Mouse (Mus musculus): ENCODE results near the gene Ints1. TPM values are rescaled to one million over a fixed set of nuclear protein-coding genes. Genes with fewer than 3 reads are reported as not detected.
"Not testable (repeated sequence)": the region's sequence is repeated elsewhere in the genome, so short reads cannot be mapped to it uniquely, and the experiment has no call there.

The Ints1 gene
- polyA plus RNA-seq, 1 experiment from 2014 or later = 31.8 TPM

- Histone ChIP-seq H3K9me3 (replicated peaks; ENCODE audit: control insufficient read depth, low read length) (no peaks in the 10 kb centered on the region), H3K4me1 (ENCODE audit: control insufficient read depth, insufficient read depth, low read length) (no peaks in the 10 kb centered on the region), H3K27ac (ENCODE audit: low read depth, low read length) (no peak overlapping the region), H3K36me3 (ENCODE audit: control insufficient read depth, insufficient read depth, low read length) (peaks cover 46% of the 10 kb centered on the region), H3K4me2 (ENCODE audit: low read length) (no peak overlapping the region), H3K27me3 (replicated peaks; ENCODE audit: control insufficient read depth, insufficient read depth, low read length) (no peaks in the 10 kb centered on the region), H3K4me3 (ENCODE audit: low read depth, low read length) (no peak overlapping the region), H3K9ac (ENCODE audit: low read length) (no peak overlapping the region)
- ATAC-seq = peak; percentile 30
- peak; percentile 73 for DNase-seq (ENCODE audit: low spot score)
Measured at GRCm38 (mm10) chr5:139750535-139750934, 24.9 kb downstream of the Ints1 start.

- Histone ChIP-seq H3K9me3 (replicated peaks; ENCODE audit: control insufficient read depth, low read length) (no peaks in the 10 kb centered on the region), H3K4me3 (ENCODE audit: low read depth, low read length) (no peak overlapping the region), H3K4me2 (ENCODE audit: low read length) (no peak overlapping the region), H3K27ac (ENCODE audit: low read depth, low read length) (no peak overlapping the region), H3K36me3 (ENCODE audit: control insufficient read depth, insufficient read depth, low read length) (peaks cover 36% of the 10 kb centered on the region), H3K27me3 (replicated peaks; ENCODE audit: control insufficient read depth, insufficient read depth, low read length) (no peaks in the 10 kb centered on the region), H3K4me1 (ENCODE audit: control insufficient read depth, insufficient read depth, low read length) (no peaks in the 10 kb centered on the region), H3K9ac (ENCODE audit: low read length) (no peak overlapping the region)
- no peak for DNase-seq (ENCODE audit: low spot score)
- WGBS = 81% methylated on average over 16 of the region's 16 CpGs
- ATAC-seq = no peak
Measured at GRCm38 (mm10) chr5:139749413-139750125, 25.9 kb downstream of the Ints1 start.

DNA sequence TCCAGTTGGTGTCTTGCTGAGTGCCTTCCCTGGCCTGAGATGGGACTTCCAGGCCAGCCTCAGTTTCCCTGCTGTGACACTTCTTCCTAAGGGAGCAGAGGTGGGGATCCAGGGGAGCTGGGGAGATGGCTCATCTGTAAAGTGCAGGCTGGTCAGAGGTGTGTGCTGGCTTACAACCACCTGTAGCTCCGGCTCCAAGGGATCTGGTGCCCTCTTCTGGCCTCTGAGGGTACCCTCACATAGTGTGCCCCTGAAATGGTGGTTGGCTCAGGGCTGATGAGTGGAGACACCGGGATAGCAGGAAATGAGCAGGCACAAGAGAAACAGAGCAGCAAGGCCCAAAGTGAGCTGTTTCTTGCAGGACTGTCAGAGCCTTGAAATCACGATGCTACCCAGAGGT is 29.7 kb downstream of the Ints1 start:
- Histone ChIP-seq H3K27ac (ENCODE audit: low read depth, low read length) (no peak overlapping the region), H3K9ac (ENCODE audit: low read length) (no peak overlapping the region), H3K4me2 (ENCODE audit: low read length) (no peak overlapping the region), H3K27me3 (replicated peaks; ENCODE audit: control insufficient read depth, insufficient read depth, low read length) (no peaks in the 10 kb centered on the region), H3K4me1 (ENCODE audit: control insufficient read depth, insufficient read depth, low read length) (no peaks in the 10 kb centered on the region), H3K4me3 (ENCODE audit: low read depth, low read length) (no peak overlapping the region), H3K36me3 (ENCODE audit: control insufficient read depth, insufficient read depth, low read length) (peaks cover 4% of the 10 kb centered on the region; the same call in 1 of the 2 replicates), H3K9me3 (replicated peaks; ENCODE audit: control insufficient read depth, low read length) (no peaks in the 10 kb centered on the region)
- WGBS = 8% methylated on average over 3 of the region's 3 CpGs
- DNase-seq (ENCODE audit: low spot score) (peak; percentile 61), ATAC-seq (no peak)

- WGBS = 66% methylated on average over 3 of the region's 3 CpGs
- ATAC-seq = not testable (repeated sequence)
Measured at GRCm38 (mm10) chr5:139742640-139743039, 32.8 kb downstream of the Ints1 start.

GRCm38 (mm10) chr5:139738592-139739315 is 36.7 kb downstream of the Ints1 start:
- no peak overlapping the region for H3K4me2 ChIP-seq (ENCODE audit: low read length)
- no peaks in the 10 kb centered on the region for H3K9me3 ChIP-seq (replicated peaks; ENCODE audit: control insufficient read depth, low read length)
- H3K4me3 ChIP-seq (ENCODE audit: low read depth, low read length) = no peak overlapping the region
- no peaks in the 10 kb centered on the region for H3K36me3 ChIP-seq (ENCODE audit: control insufficient read depth, insufficient read depth, low read length)
- WGBS = 70% methylated on average over 7 of the region's 7 CpGs
- DNase-seq (ENCODE audit: low spot score) = no peak
- peaks cover 7% of the 10 kb centered on the region for H3K4me1 ChIP-seq (ENCODE audit: control insufficient read depth, insufficient read depth, low read length)
- H3K9ac ChIP-seq (ENCODE audit: low read length) = no peak overlapping the region
- no peak for ATAC-seq
- 0 out of 2 replicates have a peak, but pooled peaks cover 3% of the 10 kb centered on the region for H3K27me3 ChIP-seq (replicated peaks; ENCODE audit: control insufficient read depth, insufficient read depth, low read length)
- no peak overlapping the region for H3K27ac ChIP-seq (ENCODE audit: low read depth, low read length)

More at GRCm38 (mm10) chr5:139742640-139743039, 32.8 kb downstream of the Ints1 start:
- not testable (repeated sequence) for H3K4me2 ChIP-seq (ENCODE audit: low read length); H3K4me1 ChIP-seq (ENCODE audit: control insufficient read depth, insufficient read depth, low read length); H3K9ac ChIP-seq (ENCODE audit: low read length); H3K27ac ChIP-seq (ENCODE audit: low read depth, low read length); H3K27me3 ChIP-seq (replicated peaks; ENCODE audit: control insufficient read depth, insufficient read depth, low read length); H3K36me3 ChIP-seq (ENCODE audit: control insufficient read depth, insufficient read depth, low read length); H3K4me3 ChIP-seq (ENCODE audit: low read depth, low read length); H3K9me3 ChIP-seq (replicated peaks; ENCODE audit: control insufficient read depth, low read length); DNase-seq (ENCODE audit: low spot score)

GRCm38 (mm10) chr5:139737841-139738591 is 37.5 kb downstream of the Ints1 start:
- no peak overlapping the region for H3K9ac ChIP-seq (ENCODE audit: low read length)
- ATAC-seq (no peak), DNase-seq (ENCODE audit: low spot score) (no peak)
- H3K36me3 ChIP-seq (ENCODE audit: control insufficient read depth, insufficient read depth, low read length) = no peaks in the 10 kb centered on the region
- 0 out of 2 replicates have a peak, but pooled peaks cover 3% of the 10 kb centered on the region for H3K27me3 ChIP-seq (replicated peaks; ENCODE audit: control insufficient read depth, insufficient read depth, low read length)
- no peaks in the 10 kb centered on the region for H3K9me3 ChIP-seq (replicated peaks; ENCODE audit: control insufficient read depth, low read length)
- H3K4me3 ChIP-seq (ENCODE audit: low read depth, low read length) = no peak overlapping the region
- 84% methylated on average over 14 of the region's 14 CpGs for WGBS
- H3K4me2 ChIP-seq (ENCODE audit: low read length) = no peak overlapping the region
- no peak overlapping the region for H3K27ac ChIP-seq (ENCODE audit: low read depth, low read length)
- peaks cover 7% of the 10 kb centered on the region for H3K4me1 ChIP-seq (ENCODE audit: control insufficient read depth, insufficient read depth, low read length)

GRCm38 (mm10) chr5:139736504-139736940 is 39.0 kb downstream of the Ints1 start:
- Histone ChIP-seq H3K4me1 (ENCODE audit: control insufficient read depth, insufficient read depth, low read length) (peaks cover 7% of the 10 kb centered on the region), H3K4me2 (ENCODE audit: low read length) (peak overlapping the region; percentile 70), H3K27me3 (replicated peaks; ENCODE audit: control insufficient read depth, insufficient read depth, low read length) (0 out of 2 replicates have a peak, but pooled peaks cover 3% of the 10 kb centered on the region), H3K4me3 (ENCODE audit: low read depth, low read length) (peak overlapping the region; percentile 38), H3K36me3 (ENCODE audit: control insufficient read depth, insufficient read depth, low read length) (no peaks in the 10 kb centered on the region), H3K9me3 (replicated peaks; ENCODE audit: control insufficient read depth, low read length) (no peaks in the 10 kb centered on the region), H3K9ac (ENCODE audit: low read length) (no peak overlapping the region), H3K27ac (ENCODE audit: low read depth, low read length) (no peak overlapping the region)
- WGBS = 11% methylated on average over 10 of the region's 10 CpGs
- DNase-seq (ENCODE audit: low spot score) (no peak), ATAC-seq (peak; percentile 52)

DNA sequence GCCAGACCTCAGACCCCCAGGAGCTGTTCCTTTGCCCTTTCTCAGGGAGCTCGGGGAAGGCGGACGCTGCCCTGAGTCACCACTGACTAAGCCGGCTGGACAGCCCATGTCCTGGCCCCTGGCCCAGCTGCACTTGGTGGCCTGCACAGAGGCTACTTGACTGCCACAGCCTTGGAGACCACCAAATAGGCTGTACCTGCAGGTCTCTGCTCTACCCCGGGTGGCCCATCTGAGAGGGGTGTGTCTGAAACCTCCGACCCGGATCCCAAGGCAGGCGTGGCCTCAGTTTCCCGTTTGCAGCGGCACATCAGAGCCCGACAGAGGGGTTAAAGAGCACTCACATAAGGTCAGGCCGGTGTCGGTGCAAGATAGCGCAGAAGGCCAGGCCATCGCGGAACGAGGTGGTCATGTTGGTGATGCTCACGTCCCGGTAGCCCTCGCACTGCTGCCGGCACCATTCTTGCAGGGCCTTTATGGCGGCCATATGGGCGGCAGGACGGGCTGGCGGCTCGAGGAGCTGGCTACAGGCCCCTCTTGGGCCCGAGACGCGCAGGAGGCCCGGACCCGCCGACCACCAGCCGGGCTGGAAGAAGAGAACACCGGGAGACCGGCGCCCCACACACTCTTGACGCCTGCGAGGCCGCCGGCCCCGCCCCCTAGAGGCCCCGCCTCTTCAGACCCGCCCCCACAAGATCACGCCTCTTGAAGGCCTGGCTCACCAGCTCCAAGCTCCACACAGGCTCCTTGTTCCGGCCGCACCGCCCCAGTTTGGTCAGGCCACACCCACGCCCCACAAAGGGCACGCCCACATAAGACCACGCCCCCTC is 39.6 kb downstream of the Ints1 start, which contains the start of gene Micall2:
Gene Micall2 (minus strand): TSS at position 660 of the 827 bp plus-strand sequence.
- H3K4me2 ChIP-seq (ENCODE audit: low read length) = peak within 1 kb of the TSS; percentile 70

More for the DNA sequence above, 39.6 kb downstream of the Ints1 start, which contains the start of gene Micall2:
- Histone ChIP-seq H3K4me3 (ENCODE audit: low read depth, low read length) (peak within 1 kb of the TSS; percentile 38), H3K27me3 (replicated peaks; ENCODE audit: control insufficient read depth, insufficient read depth, low read length) (0 out of 2 replicates have a peak, but pooled peaks cover 3% of the 10 kb centered on the region), H3K9ac (ENCODE audit: low read length) (peak within 1 kb of the TSS; percentile 51), H3K36me3 (ENCODE audit: control insufficient read depth, insufficient read depth, low read length) (no peaks in the 10 kb centered on the region), H3K9me3 (replicated peaks; ENCODE audit: control insufficient read depth, low read length) (no peaks in the 10 kb centered on the region), H3K27ac (ENCODE audit: low read depth, low read length) (no peak within 1 kb of the TSS), H3K4me1 (ENCODE audit: control insufficient read depth, insufficient read depth, low read length) (peaks cover 7% of the 10 kb centered on the region)
- WGBS = 4% methylated on average over 49 of the region's 50 CpGs
- DNase-seq (ENCODE audit: low spot score) = peak; percentile 96
- peak; percentile 97 for ATAC-seq

Data from forebrain, embryonic 14.5 days (tissue).